Mouse (Mus musculus) thymus, postnatal 0 days (tissue): ENCODE results near the gene Rtf2. TPM values are rescaled to one million over a fixed set of nuclear protein-coding genes. Genes with fewer than 3 reads are reported as not detected.

ENCODE experiments used
- DNase-seq: peaks from one replicate; pipeline ENCODE4 v3.0.0-alpha.2; 2015; ENCODE audit warnings: low spot score
- polyA plus RNA-seq: library from polyadenylated mRNA; unstranded; fragments of >200 nt; fragmentation: Nextera tagmentation; extraction: Ambion mirVana; gene quantifications from 2 replicates; pipeline ENCODE4 v1.2.1, GENCODE M21; 2015

Rtf2 gene
- 132 and 144 TPM in 2 replicates for polyA plus RNA-seq

DNA sequence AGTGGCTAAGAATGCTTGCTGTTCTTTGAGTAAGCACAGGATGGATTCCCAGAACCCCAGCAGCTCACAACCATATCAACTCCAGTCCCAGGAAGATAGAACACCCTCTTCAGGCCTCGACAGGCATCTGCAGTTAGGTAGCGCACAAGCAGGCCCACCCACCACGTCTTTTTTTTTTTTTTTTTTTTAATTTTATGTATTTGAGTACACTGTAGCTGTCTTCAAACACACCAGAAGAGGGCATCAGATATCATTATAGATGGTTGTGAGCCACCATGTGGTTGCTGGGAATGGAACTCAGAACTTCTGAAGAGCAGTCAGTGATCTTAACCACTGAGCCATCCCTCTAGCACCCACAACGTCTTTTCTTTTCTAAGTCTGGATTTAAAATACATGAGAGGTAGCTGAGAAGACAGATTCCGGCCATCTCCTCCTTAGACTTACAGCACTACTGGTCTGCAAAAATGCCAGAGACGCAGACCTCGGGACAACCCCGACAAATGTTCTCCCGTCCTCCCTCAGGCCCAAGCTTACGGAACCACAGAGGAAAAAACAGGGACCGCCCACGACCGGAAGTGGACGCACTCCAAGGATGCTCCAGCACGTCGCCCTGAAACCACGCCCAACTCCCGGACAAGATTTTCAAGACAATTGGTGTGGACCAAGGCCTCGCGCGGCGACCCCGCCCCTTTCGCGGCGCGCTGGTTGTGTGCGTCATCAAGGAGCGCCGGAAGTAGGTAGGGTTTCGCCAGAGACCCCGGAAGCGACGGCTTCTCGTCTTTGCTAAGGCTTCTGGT is at the start of gene Rtf2:
TSS of gene Rtf2 (plus strand) at position 714 of the 797 bp plus-strand sequence.
- DNase-seq, result peak; percentile 93

DNA sequence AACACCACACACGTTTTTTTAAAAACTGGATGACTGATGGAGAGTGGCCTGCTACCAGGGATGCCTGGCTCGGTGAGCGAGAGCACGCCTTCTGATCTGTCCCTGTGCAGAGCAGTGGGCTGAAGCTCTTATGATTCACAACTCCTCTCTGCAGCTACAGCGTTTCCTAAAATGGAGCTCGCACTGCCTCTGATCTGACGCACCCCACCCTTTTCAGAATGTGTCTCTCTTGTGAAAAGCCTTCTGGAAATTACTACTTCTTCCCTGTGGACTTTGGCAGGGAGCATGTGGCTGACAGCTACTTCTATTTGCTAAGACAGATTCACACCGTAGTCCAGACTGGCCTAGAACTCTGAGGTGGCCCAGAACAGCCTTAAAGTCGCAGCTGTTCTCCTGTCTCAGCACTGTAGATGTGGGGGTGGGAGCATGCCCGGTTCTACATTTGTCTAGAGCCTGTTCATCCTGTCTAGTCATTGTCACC is 48.3 kb upstream of the Rtf2 start:
- DNase-seq, result peak; percentile 63

DNA sequence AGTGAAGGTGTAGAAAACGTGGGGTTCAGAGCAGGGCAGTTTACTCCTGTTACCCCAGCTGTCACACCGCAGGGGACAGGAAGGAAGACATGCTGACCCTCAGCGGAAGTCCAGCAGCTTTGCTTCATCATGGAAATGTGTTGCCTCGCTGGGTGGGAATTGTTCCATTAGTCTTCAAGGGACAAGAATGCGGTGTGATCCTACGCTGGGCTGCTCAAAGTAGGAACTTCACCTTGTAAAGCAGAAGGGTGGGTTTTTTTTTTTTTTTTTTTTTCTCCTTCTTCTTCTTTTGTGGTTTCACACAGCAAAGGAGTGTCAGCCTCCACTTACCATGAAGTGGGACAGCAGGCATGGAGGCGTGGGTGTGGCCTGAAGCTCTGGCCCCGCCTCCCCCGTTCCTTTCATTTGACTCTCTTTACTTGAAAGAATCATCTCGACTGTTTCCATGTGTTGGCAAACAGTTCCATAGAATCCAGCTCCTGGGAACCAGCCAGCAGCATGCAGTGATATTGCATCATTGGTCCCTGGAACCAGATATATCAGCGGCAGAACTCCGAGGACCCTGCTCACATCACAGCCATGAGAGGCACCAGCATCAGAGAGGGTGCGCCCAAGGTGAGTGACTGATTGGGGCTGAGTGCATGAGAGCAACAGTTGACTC is 46.8 kb upstream of the Rtf2 start, which contains the start of gene Cass4:
TSS of gene Cass4 (plus strand) at position 404 of the 661 bp plus-strand sequence.
- peak; percentile 68 for DNase-seq

DNA sequence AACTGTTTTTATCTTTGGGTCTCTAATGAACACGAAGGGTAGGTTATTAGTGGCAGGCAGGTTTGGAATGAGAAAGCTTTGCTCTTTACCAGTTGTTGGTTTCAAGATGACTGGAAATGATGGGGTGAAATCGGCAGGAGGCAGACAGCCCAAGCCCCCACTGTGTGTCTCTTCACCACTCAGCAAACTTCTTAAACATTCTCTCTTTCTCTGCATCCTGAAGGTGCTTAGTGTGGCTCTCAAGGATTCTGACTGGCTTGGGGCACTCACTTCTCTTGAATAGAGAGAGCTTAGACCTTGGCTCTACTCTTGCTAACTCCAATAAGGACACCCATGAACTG is 46.3 kb upstream of the Rtf2 start:
- DNase-seq, result no peak

DNA sequence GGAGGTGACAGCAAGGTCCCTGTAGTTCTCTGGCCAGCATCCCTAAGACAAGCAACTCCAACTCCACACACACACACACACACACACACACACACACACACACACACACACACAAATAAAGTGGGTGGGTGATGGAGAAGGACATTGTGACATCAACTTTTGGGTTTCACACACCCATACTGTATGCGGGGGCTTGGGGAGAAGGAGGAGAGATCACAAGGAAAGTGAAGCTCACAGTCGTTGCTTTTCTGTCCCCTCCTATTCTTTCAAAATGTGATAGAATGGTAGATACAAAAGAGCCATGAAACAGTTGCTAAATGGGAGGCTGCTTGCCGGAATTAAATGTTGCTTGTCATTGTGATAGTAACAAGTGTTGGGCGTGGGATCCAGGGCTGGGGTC is 45.7 kb upstream of the Rtf2 start:
- DNase-seq, result no peak

DNA sequence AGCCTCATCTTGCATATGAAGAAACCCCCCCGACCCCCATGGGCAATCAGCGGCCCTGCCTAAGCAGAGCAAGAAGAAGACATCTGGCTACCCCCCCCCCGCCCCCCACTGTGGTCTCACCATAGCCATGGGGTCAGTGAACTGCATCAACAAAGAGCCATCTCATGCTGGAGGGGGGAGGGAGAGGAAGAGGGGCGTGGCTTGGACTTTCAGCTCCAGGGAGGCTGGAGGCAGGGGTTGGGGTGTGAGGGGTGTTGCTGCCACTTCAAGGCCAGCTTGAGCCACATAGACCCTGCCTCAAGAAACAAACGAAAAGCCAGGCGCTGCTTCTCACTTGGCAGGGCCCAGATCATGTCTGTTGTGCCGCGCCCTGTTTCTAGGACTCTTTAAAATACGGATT is 44.4 kb upstream of the Rtf2 start:
- DNase-seq, result no peak

DNA sequence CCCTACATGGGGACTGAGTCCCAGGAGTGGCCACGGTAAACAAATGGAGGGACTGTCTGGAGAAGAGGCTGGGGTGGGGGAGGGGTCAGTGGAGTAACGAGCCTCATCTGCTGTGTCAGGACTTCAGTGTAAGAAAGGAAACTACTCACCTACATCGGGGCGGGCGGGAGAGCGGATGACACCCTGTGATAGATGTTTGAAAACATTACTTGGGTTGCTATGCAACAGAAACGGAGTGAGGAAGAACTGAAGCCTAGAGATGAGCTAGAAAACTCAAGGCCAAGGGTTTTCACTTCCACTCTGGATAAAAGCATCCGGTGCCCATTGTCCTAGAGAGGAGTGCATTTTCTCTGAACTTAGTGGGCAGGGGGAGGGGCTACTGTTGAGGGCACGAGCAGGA is 40.5 kb upstream of the Rtf2 start:
- peak; percentile 81 for DNase-seq

DNA sequence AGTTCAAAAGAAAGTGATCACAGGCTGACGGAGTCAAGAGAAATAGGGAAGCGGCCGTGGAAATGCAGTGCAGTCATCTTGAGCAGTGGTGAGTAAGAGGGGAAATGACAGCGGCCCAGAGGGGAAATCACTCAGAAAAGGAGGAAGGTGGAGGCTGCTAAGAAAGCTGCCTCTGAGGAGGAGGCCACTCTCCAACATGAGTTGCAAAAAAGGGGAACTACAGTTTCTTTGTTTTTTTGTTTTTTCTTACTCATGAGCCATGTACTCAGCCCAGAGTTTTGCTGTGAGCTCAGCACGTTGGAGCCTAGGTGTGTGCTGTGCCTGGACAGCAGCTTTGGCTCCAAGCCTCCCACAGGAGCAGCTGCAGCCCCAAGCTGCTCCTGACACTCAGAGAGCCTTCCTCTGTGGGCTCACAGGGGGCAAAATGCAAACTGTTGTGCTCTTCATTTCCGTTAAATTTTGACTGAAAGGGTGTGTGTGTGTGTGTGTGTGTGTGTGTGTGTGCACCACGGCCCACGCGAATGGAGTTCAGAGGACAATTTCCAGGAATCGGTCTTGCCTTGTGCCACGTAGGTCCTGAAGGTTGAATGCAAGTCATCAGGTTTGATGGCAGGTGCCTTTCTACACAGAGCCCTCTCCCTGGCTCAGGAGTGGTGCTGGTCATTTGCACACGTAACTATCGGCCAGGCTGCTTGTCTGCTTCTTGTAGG is 39.1 kb upstream of the Rtf2 start:
- peak; percentile 56 for DNase-seq

DNA sequence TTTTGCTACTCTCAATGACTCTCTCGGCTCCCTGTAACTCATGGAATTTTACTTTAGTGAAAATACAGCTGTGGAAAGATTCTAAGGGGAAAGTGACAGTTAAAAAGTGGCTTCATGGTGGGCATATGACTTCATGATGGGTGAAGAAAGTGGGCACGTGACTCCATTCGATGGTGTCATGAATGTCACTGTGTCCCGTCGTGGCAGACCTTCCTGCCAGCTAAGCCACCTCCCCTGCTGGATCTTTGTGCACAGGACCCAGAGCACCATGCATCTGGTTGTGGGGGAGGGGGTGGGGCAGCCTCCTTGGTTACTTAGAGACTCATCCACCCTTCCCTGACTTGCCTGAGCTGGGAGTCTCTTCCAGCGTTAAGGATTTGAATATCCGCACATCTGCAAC is 36.1 kb upstream of the Rtf2 start:
- DNase-seq, result no peak

DNA sequence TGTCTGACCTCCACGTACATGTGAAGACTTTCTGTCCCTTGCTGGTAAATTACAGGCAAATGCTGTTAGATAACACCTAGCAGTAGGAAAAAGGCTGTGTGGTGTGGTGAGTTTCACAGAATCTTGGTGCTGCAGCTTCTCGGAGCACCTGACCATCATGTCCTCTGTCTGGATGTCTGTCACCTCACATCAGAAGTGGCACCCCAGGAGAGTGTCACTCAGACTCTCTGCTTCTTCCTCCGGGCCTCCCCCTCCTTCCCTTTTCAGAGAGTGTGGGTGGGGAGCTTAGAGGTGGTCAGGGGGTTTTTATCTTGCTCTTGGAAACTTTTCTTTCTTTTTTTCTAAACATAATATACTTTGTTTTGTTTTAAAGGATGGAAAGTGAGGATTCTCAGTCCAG is 35.3 kb upstream of the Rtf2 start:
- DNase-seq, result no peak

DNA sequence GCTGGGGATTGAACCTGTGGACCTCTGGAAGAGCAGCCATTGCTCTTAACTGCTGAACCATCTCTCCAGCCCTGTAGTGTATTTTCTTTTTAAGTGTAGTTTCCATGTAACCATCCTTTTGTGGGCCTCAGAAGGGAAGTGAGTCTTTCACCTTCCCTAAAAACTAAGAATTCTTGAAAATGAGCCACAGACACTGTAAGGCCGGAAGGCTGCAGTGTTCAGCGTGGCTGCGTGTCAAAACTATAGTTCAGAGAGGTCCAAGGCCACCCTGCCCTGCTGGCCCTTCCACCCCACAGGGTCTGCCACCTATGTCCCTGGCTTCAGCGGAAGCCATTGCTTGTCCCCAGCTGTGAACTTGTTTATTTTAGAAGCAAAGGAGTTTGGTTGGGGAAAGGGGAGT is 34.2 kb upstream of the Rtf2 start:
- DNase-seq, result no peak

DNA sequence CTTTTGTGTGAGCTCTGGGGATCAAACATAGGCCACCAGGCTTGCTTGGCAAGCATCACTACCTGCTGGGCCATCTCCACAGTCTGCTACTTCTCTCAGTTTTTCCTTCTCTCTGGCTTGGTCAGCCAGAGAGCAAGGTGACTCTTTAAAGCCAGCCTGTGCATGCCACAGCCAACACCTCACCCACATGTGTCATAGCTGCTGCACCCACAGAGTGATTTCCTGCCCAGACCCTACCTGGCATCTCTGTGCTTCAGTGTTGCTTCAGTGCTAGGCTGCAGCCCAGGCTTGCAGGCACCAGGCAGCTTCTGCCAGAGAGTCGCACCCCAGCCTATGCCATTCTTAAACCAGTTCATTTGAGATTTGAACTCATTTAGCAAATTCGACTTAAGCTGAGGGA is 32.9 kb upstream of the Rtf2 start:
- no peak for DNase-seq

DNA sequence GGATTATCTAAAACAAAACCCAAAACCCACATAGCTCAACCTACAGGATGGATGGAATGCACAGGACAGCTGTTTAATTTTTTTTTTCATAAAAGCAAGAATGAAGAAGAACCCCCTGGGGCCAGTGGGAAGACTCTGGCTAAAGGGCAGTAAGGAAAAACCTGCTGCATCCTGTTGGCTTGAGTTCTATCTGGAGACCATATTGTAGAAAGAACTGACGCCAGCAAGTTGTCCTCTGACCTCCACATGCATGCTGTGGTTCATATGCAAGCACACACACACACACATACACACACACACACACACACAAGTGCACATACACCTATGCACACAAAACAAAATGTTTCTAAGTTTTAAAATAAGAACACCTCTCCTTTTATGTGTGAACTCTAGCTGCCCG is 29.7 kb upstream of the Rtf2 start:
- no peak for DNase-seq

DNA sequence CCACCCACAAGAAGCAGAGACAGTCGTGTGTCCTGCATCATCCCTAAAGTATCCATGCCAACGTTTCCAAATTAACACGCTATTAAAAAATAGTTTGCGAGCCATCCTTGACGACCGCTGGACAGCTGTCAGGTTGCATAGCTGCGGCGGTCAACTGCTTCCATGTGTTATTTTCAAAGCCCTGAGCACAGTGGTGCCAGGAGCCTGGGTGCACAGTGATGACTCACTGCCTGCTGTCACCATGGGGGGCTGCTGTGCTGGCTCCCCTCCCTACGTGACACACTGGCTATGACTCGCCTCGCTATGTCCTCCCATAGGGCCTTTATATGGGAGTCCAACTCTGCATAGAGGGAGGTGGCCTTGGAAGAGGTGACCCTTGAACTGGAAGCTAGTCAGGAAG is 29.3 kb upstream of the Rtf2 start:
- DNase-seq, result no peak

DNA sequence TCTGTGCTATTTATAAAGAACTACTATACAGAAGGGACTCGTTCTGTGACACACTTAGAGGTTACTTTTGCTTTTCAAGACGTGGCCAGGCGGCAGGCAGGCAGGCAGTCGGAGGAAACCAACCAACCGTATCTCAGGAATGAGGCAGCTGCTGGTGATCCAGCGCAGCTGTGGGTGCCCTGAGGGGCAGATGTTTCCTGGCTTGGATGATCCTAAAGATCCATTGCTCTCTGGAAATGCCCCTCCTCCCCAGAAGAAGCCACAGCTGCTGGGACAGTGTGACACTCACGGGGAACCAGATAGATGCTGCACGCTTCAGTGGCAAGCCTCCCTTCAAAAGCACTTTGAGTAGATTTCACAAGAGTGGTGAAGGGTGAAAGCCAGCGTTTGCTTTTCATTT is 27.9 kb upstream of the Rtf2 start:
- DNase-seq, result peak; percentile 40

DNA sequence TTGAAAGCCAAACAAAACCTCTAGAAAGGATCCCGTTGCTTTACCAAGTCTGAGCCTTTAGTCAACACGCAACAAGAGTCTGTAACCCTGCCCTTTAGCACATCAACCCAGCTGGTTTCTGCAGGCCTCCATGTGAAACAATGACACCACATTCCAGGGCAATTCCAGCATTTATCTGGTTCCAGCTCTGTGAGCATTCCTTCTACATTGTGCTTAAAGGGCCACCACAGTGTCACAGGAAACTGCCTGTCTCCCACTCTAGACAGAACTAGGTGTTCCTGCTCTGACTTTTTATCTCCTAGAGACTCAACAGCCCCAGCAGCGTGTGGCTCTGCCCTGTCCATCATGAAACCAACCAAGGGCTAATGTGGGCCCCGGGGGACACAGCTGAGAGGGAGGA is 27.1 kb upstream of the Rtf2 start:
- no peak for DNase-seq

DNA sequence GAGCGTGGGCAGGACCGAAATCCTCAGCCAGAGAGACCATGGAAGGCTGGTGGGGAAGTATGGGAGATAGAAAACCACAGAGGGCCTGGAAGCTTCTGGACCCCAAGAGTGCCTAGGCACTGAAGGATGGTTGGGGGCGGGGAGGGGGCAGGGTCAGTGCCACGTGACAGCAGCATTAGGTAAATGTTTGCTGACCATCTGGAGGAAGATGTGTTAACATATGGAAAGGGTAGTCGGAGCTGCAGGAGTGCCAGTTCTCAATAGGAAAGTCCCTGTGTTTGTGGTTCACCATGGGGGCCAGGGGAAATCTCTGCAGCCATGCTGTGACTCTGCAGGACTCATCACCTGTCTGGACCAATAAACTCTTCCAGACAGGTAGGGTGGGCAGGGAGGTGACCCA is 26.5 kb upstream of the Rtf2 start:
- DNase-seq, result no peak

DNA sequence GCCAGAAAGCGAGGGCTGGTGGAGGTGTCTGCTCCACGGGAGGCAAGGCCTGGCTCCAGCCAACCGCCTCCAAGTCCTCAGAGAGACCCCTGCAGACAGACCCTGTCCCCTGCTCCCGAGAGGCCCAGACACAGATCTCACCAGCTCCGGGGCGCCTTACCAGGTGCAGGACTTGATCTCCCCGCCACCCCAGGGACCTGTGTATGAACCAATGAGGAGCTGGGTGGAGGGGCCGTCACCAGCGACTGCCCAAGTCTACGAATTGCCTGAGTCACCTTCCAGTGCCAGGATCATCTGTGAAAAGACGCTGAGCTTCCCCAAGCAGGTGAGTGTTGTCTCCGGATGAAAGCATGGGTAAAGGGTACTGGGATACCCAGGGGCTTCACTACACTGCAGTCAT is 24.1 kb upstream of the Rtf2 start:
- no peak for DNase-seq

DNA sequence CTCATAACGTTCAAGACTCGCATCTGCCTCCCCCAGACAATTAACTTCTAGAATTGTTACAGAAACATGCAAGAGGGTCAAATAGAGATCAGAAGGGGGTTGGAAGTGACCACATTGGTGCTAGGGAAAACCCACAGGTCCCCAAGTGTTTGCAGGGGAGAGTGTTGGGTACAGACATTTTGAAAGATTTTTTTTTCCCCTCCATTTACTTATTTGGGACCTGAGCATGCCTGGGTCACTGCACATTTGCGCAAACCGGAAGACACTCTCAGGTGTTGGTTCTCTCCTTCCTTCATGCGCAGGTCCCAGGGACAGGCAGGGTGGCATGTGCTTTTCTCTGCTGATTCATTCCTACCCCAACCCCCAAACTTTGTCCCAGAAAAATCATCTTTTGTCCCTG is 23.5 kb upstream of the Rtf2 start:
- DNase-seq, result no peak

DNA sequence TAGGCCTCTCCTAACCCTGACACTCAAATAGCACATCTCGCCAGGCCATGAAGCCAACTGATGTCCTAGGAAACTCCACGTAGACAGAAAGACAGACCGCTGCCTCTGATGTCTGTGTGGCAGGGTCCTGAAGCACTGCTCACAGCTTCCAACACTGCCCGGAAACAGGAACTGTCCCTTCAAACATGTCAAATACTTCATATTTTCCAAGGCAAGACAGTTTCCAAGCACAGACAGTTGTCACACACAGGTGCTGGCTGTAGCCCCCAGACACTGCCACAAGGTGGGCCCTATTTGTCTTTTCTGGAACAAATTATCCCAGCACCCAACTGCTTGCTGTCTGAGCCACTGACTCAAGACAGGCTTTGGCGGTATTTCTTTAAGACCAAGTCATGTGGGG is 22.1 kb upstream of the Rtf2 start:
- no peak for DNase-seq

DNA sequence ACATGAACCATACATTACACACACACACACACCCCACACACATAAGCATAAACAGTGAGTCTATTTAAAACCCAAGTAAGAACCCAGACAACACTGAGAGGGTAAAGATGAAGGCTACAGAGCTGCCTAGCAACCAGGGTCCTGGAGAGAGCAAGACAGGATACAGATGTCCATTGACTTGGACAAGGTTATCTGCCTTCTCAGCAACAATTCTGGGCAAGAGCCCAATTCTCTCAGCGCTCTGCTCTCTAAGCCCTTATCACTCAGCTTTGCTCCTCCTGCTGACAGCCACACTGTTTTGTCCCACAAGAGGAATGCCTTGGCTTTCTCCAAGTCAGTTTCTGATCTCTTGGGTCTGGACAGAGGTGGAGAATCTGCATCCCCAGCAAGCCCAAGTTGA is 9.7 kb upstream of the Rtf2 start:
- no peak for DNase-seq

DNA sequence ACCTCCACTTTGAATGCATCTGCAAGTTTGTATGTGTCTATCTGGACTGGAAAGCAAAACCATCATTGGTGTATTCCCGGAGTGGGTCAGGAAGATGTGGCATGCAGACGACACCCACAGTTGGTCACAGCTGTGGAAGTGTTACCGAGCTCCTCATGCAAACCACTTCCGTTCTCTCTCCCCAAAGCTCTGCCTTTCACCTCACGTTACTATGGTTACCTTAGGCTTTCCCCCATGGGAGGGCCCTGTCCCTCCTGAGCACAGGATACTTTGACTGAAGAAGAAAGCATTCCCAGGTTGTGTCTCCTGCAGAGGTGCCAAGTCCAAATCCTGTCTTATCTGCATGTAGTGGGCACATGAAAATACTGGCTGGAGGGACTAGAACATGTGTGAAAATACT is 6.6 kb upstream of the Rtf2 start:
- peak; percentile 93 for DNase-seq
